Mouse (Mus musculus) splenic B cell, adult 2 months (primary cell): ENCODE measurements around the gene Sbds.

ENCODE experiments used
- DNase-seq: peaks from one replicate; pipeline ENCODE4 v3.0.0-alpha.2; 2011; ENCODE audit warnings: low read depth, low spot score
- H3K27me3 ChIP-seq: 2 replicates; pipeline ENCODE4 v1.6.1; 2012; ENCODE audit warnings: mild to moderate bottlenecking, low read length, moderate library complexity, mixed read lengths; ENCODE audit not compliant: control insufficient read depth, poor library complexity, insufficient read depth, severe bottlenecking
- H3K36me3 ChIP-seq: 2 replicates; pipeline ENCODE4 v1.6.1; 2012; ENCODE audit warnings: mild to moderate bottlenecking, low read length, moderate library complexity, mixed read lengths; ENCODE audit not compliant: control insufficient read depth, poor library complexity, insufficient read depth, severe bottlenecking

The Sbds gene

GRCm38 (mm10) chr5:130197981-130198380, 57.3 kb downstream of the Sbds start:
- H3K27me3 ChIP-seq: no peaks in the 10 kb centered on the region
- DNase-seq: no peak
- H3K36me3 ChIP-seq: peaks cover 12% of the 10 kb centered on the region; the same call in 1 of the 2 replicates

- Histone ChIP-seq H3K27me3 (no peaks in the 10 kb centered on the region), H3K36me3 (peaks cover 14% of the 10 kb centered on the region; the same call in 1 of the 2 replicates)
- no peak for DNase-seq
Observed at GRCm38 (mm10) chr5:130197454-130197853, 57.9 kb downstream of the Sbds start.

GRCm38 (mm10) chr5:130196307-130196706, 59.0 kb downstream of the Sbds start:
- no peak for DNase-seq
- Histone ChIP-seq H3K36me3 (peaks cover 16% of the 10 kb centered on the region; the same call in 1 of the 2 replicates), H3K27me3 (no peaks in the 10 kb centered on the region)
